In the genomic region with DNA sequence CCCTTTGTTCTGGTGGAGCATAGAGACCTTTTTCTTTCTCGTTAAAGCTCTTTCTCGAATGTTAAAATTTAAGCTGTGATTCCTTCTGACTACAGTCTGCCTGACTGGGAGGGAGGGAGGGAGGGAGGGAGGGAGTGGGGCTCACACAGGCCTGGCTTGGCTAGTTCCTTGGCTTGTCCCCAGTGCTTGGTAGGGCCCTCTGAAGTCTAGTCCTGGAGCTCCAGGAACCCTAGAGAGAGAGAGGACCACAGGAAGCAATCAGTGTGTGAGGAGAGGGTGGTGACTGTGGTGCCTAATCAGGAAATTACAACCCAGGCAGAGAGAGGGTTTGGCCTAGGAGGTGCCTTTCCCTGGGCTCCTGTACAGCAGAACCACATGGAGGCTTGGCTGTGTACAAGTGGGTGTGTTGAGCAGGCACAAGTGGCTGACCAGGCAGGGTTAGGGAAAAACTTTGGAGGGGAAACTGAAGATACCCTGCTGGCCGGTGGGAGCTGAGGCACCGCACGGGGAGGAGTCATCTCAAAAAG, we compare ENCODE assay signal across 26 mouse cellular contexts. TPM values are rescaled to one million over a fixed set of nuclear protein-coding genes. Genes with fewer than 3 reads are reported as not detected.
A peak's percentile ranks its signal among the peaks of the same experiment; 100 is the strongest.
DNase-seq lines count a peak whose midpoint lies in the region; ATAC-seq and TF ChIP-seq lines count a peak whose summit lies in the region.
"Had no signal": no experiment of that assay in that cellular context is flagged by ENCODE, and none has a peak within 500 bp of the region (broad histone marks: within the 10 kb centered on the region; RNA-seq: fewer than 3 reads in every experiment).

No protein-coding gene starts in this region.

- ATAC-seq in intestine, embryonic 15.5 days: peak; percentile 36; the same call in 1 of the 2 replicates
- no peak for ATAC-seq in intestine, postnatal 0 days
- peak; percentile 60; the same call in 1 of the 2 replicates for ATAC-seq in limb, embryonic 15.5 days (ENCODE audit: insufficient number of reproducible peaks, low FRiP score, low TSS enrichment, low read depth)
- ATAC-seq: forebrain, embryonic 16.5 days had no signal

- TF ChIP-seq CTCF in intestine, postnatal 0 days (IDR thresholded peaks at IDR 0.05; ENCODE audit: low read depth): no peak

- no peaks in the 10 kb centered on the region for H3K9me3 ChIP-seq in intestine, embryonic 15.5 days
- H3K9me3 ChIP-seq in intestine, postnatal 0 days (ENCODE audit: control insufficient read depth): no peaks in the 10 kb centered on the region
- H3K9me3 ChIP-seq in limb, embryonic 10.5 days (replicated peaks): no peaks in the 10 kb centered on the region
- no peaks in the 10 kb centered on the region for H3K9me3 ChIP-seq in limb, embryonic 15.5 days
- H3K9me3 ChIP-seq: heart, embryonic 15.5 days had no signal

- H3K27ac ChIP-seq in intestine, embryonic 15.5 days: no peak overlapping the region
- H3K27ac ChIP-seq in intestine, postnatal 0 days (ENCODE audit: low read depth, low read length): no peak overlapping the region
- H3K27ac ChIP-seq in limb, embryonic 10.5 days: peak overlapping the region; percentile 31; the same call in 1 of the 2 replicates
- peak overlapping the region; percentile 63 for H3K27ac ChIP-seq in limb, embryonic 15.5 days
- H3K27ac ChIP-seq: heart, adult 2 months; heart, embryonic 15.5 days; hindbrain, embryonic 14.5 days had no signal

- no peak for DNase-seq in limb, embryonic 10.5 days (ENCODE audit: low spot score)
- DNase-seq in layer of hippocampus, adult 18-20 months (ENCODE audit: low spot score in 2 of 2): no peak
- no peak for DNase-seq in adrenal gland, adult (ENCODE audit: inconsistent age in 2 of 2, low spot score in 1 of 2)
- DNase-seq in thymus, postnatal 14 days: no peak
- DNase-seq in heart, adult 18-20 months: no peak
- DNase-seq: adrenal gland, adult 2 months; adrenal gland, postnatal 25 days; cerebellum, adult 18-20 months; cerebellum, postnatal 10 days; gastrocnemius, postnatal 10 days; heart, adult 2 months; heart, postnatal 14 days had no signal

- WGBS in intestine, embryonic 15.5 days: 58% methylated on average over 5 of the region's 5 CpGs
- 63% methylated on average over 5 of the region's 5 CpGs for WGBS in intestine, postnatal 0 days
- WGBS in limb, embryonic 10.5 days: 69% methylated on average over 5 of the region's 5 CpGs
- WGBS in limb, embryonic 15.5 days: 46% methylated on average over 5 of the region's 5 CpGs

- H3K27me3 ChIP-seq in intestine, embryonic 15.5 days (replicated peaks): peaks cover 4% of the 10 kb centered on the region; the same call in 1 of the 2 replicates
- no peaks in the 10 kb centered on the region for H3K27me3 ChIP-seq in intestine, postnatal 0 days (replicated peaks; ENCODE audit: control insufficient read depth, insufficient read depth, low read length)
- peaks cover 4% of the 10 kb centered on the region; the same call in 1 of the 2 replicates for H3K27me3 ChIP-seq in limb, embryonic 10.5 days (ENCODE audit: low read depth, poor library complexity, severe bottlenecking)
- H3K27me3 ChIP-seq in limb, embryonic 15.5 days: no peaks in the 10 kb centered on the region

- no peak overlapping the region for H3K4me2 ChIP-seq in intestine, embryonic 15.5 days (replicated peaks)
- H3K4me2 ChIP-seq in intestine, postnatal 0 days (replicated peaks; ENCODE audit: low read depth): no peak overlapping the region
- 0 out of 2 replicates have a peak overlapping the region, but pooled peaks have one; percentile 20 for H3K4me2 ChIP-seq in limb, embryonic 15.5 days
- H3K4me2 ChIP-seq: heart, embryonic 11.5 days; heart, embryonic 15.5 days; hindbrain, embryonic 14.5 days had no signal

- H3K4me1 ChIP-seq in intestine, embryonic 15.5 days (replicated peaks): no peaks in the 10 kb centered on the region
- no peaks in the 10 kb centered on the region for H3K4me1 ChIP-seq in intestine, postnatal 0 days (replicated peaks; ENCODE audit: control insufficient read depth, insufficient read depth, low read length)
- H3K4me1 ChIP-seq in limb, embryonic 10.5 days: peaks cover 12% of the 10 kb centered on the region; the same call in 1 of the 2 replicates
- H3K4me1 ChIP-seq in limb, embryonic 15.5 days: peaks cover 25% of the 10 kb centered on the region
- H3K4me1 ChIP-seq: heart, embryonic 15.5 days had no signal

- no peak overlapping the region for H3K4me3 ChIP-seq in intestine, embryonic 15.5 days (replicated peaks)
- H3K4me3 ChIP-seq in intestine, postnatal 0 days (ENCODE audit: low read depth, low read length): no peak overlapping the region
- H3K4me3 ChIP-seq in limb, embryonic 10.5 days: no peak overlapping the region
- H3K4me3 ChIP-seq in limb, embryonic 15.5 days: no peak overlapping the region
- H3K4me3 ChIP-seq: heart, adult 2 months; heart, embryonic 15.5 days had no signal

- H3K36me3 ChIP-seq in intestine, embryonic 15.5 days: no peaks in the 10 kb centered on the region
- H3K36me3 ChIP-seq in intestine, postnatal 0 days (ENCODE audit: control insufficient read depth, insufficient read depth): no peaks in the 10 kb centered on the region
- H3K36me3 ChIP-seq in limb, embryonic 10.5 days: no peaks in the 10 kb centered on the region
- no peaks in the 10 kb centered on the region for H3K36me3 ChIP-seq in limb, embryonic 15.5 days
- H3K36me3 ChIP-seq: heart, embryonic 15.5 days had no signal

- H3K9ac ChIP-seq in intestine, embryonic 15.5 days: no peak overlapping the region
- H3K9ac ChIP-seq in intestine, postnatal 0 days (ENCODE audit: low read depth, low read length): no peak overlapping the region
- no peak overlapping the region for H3K9ac ChIP-seq in limb, embryonic 15.5 days
- H3K9ac ChIP-seq: heart, embryonic 15.5 days; hindbrain, embryonic 14.5 days had no signal

RNA-seq across cellular contexts. Expression of gene Pitx1, which starts 22.4 kb away (rescaled TPM):
- polyA plus RNA-seq in intestine, embryonic 15.5 days (2015; fragmentation: Nextera tagmentation; extraction: Ambion mirVana): 15.2 and 18.4 TPM in 2 replicates
- 5.9 and 8.2 TPM in 2 replicates for polyA plus RNA-seq in intestine, postnatal 0 days (2015; fragmentation: Nextera tagmentation; extraction: Ambion mirVana)
- 77.9 and 151 TPM in 2 replicates for polyA plus RNA-seq in limb, embryonic 10.5 days (2016; fragmentation: Nextera tagmentation; extraction: Ambion mirVana)
- polyA plus RNA-seq in limb, embryonic 15.5 days (2015; fragmentation: Nextera tagmentation; extraction: Ambion mirVana): 22.6 and 37.5 TPM in 2 replicates
- not detected for total RNA-seq in layer of hippocampus, adult 18-20 months (2021)
- not detected for total RNA-seq in heart, adult 18-20 months (2021)
- total RNA-seq: adrenal gland, adult 2 months; adrenal gland, postnatal 25 days; common myeloid progenitor, adult 5-6 weeks; heart, adult 2 months; heart, postnatal 14 days; hematopoietic stem cell, adult 5-6 weeks; MEL had no signal
- polyA plus RNA-seq: adrenal gland, adult 2 months; C2C12; forebrain, embryonic 16.5 days; frontal cortex, adult 2 months; hindbrain, embryonic 14.5 days had no signal

RNA-seq across cellular contexts. Expression of gene Catsper3, which starts 29.2 kb away (rescaled TPM):
- not detected in 2 replicates for polyA plus RNA-seq in intestine, embryonic 15.5 days (2015; fragmentation: Nextera tagmentation; extraction: Ambion mirVana)
- 0.14 and 0.22 TPM in 2 replicates for polyA plus RNA-seq in intestine, postnatal 0 days (2015; fragmentation: Nextera tagmentation; extraction: Ambion mirVana)
- 0.25 TPM in 1 of 2 replicates, not detected in the other for polyA plus RNA-seq in limb, embryonic 10.5 days (2016; fragmentation: Nextera tagmentation; extraction: Ambion mirVana)
- polyA plus RNA-seq in limb, embryonic 15.5 days (2015; fragmentation: Nextera tagmentation; extraction: Ambion mirVana): 0.22 TPM in 1 of 2 replicates, not detected in the other
- not detected for total RNA-seq in layer of hippocampus, adult 18-20 months (2021)
- total RNA-seq in heart, adult 18-20 months (2021): under 1 TPM; 0.20 to 0.21 TPM
- total RNA-seq: common myeloid progenitor, adult 5-6 weeks; gastrocnemius, postnatal 4 days; MEL had no signal
- polyA plus RNA-seq: forebrain, embryonic 11.5 days; forebrain, embryonic 16.5 days; heart, embryonic 15.5 days; hindbrain, embryonic 14.5 days had no signal

Comparison
In these comparisons a context has a peak if more than half of its experiments do, and no peak if none do; other contexts are left out.
1. H3K27ac ChIP-seq: peak in limb, embryonic 10.5 days (single experiment) and limb, embryonic 15.5 days (single experiment); none in intestine, embryonic 15.5 days (single experiment) and intestine, postnatal 0 days (single experiment).